Mouse (Mus musculus) liver, postnatal 0 days (tissue): ENCODE results near the gene Mapre3.

Experiments used
- CTCF ChIP-seq: sonication (generic); IDR thresholded peaks from 2 replicates; pipeline ENCODE4 v1.5.1; 2016; ENCODE audit warnings: antibody characterized with exemption, low read depth
- EP300 ChIP-seq: IDR thresholded peaks from 2 replicates; pipeline ENCODE4 v1.6.1; 2016; ENCODE audit warnings: antibody characterized with exemption, low read depth, mild to moderate bottlenecking

GRCm38 (mm10) chr5:30768598-30768997 is 45.8 kb upstream of the Mapre3 start:
- TF ChIP-seq CTCF (no peak), EP300 (no peak)
